Mouse (Mus musculus) lung, postnatal 4 days (tissue): Measurements from ENCODE around the gene Csf3r.
A peak's percentile ranks its signal among the peaks of the same experiment; 100 is the strongest.
"Not testable (repeated sequence)": the region's sequence is repeated elsewhere in the genome, so short reads cannot be mapped to it uniquely, and the experiment has no call there.

Experiments used
- DNase-seq, 2 experiments: peaks; one replicate each; pipeline ENCODE4 v3.0.0; 2021

Csf3r gene

GRCm38 (mm10) chr4:126024303-126024900 lies at the start of gene Csf3r:
Gene Csf3r (plus strand): TSS chr4:126024550.
- DNase-seq, result peak in 1 of 2 experiments; percentile 27

GRCm38 (mm10) chr4:125977768-125978167 lies 46.6 kb upstream of the Csf3r start:
- peak; percentile 10 to 35 for DNase-seq

GRCm38 (mm10) chr4:125983279-125983678 lies 41.1 kb upstream of the Csf3r start:
- DNase-seq, result no peak

GRCm38 (mm10) chr4:125985703-125986102 lies 38.6 kb upstream of the Csf3r start:
- DNase-seq, result not testable (repeated sequence)

- DNase-seq, result no peak
Observed at GRCm38 (mm10) chr4:125987071-125987470, 37.3 kb upstream of the Csf3r start.

GRCm38 (mm10) chr4:125989061-125989460 lies 35.3 kb upstream of the Csf3r start:
- no peak for DNase-seq

GRCm38 (mm10) chr4:125990143-125990542 lies 34.2 kb upstream of the Csf3r start:
- DNase-seq, result peak; percentile 60 to 71

- DNase-seq, result no peak
Observed at GRCm38 (mm10) chr4:125992206-125992605, 32.1 kb upstream of the Csf3r start.

GRCm38 (mm10) chr4:125992906-125993305 lies 31.4 kb upstream of the Csf3r start:
- DNase-seq, result no peak

- peak in 1 of 2 experiments; percentile 31 for DNase-seq
Observed at GRCm38 (mm10) chr4:125996576-125996975, 27.8 kb upstream of the Csf3r start.

- DNase-seq, result no peak
Observed at GRCm38 (mm10) chr4:125997826-125998225, 26.5 kb upstream of the Csf3r start.

- DNase-seq, result no peak
Observed at GRCm38 (mm10) chr4:126001311-126002199, 22.8 kb upstream of the Csf3r start.

GRCm38 (mm10) chr4:126017676-126018332 lies 6.5 kb upstream of the Csf3r start:
- DNase-seq, result peak; percentile 64 to 66

- DNase-seq, result no peak
Observed at GRCm38 (mm10) chr4:126018966-126019538, 5.3 kb upstream of the Csf3r start.

GRCm38 (mm10) chr4:126025801-126026200 lies 1.5 kb downstream of the Csf3r start:
- no peak for DNase-seq

- no peak for DNase-seq
Observed at GRCm38 (mm10) chr4:126027980-126028379, 3.6 kb downstream of the Csf3r start.

- no peak for DNase-seq
Observed at GRCm38 (mm10) chr4:126029042-126029441, 4.7 kb downstream of the Csf3r start.

GRCm38 (mm10) chr4:126030705-126031104 lies 6.4 kb downstream of the Csf3r start:
- no peak for DNase-seq

- DNase-seq, result no peak
Observed at GRCm38 (mm10) chr4:126035413-126035812, 11.1 kb downstream of the Csf3r start.

GRCm38 (mm10) chr4:126046851-126047585 lies 22.7 kb downstream of the Csf3r start, which contains the start of gene Mrps15:
Gene Mrps15 (plus strand): TSS chr4:126046925.
- DNase-seq, result peak; percentile 90 to 91

- peak; percentile 69 to 88 for DNase-seq
Observed at GRCm38 (mm10) chr4:126051617-126052016, 27.3 kb downstream of the Csf3r start.
